Mouse (Mus musculus) midbrain, embryonic 10.5 days (tissue): ENCODE measurements around the gene Fam171a1. TPM values are rescaled to one million over a fixed set of nuclear protein-coding genes. Genes with fewer than 3 reads are reported as not detected.
"Not testable (repeated sequence)": the region's sequence is repeated elsewhere in the genome, so short reads cannot be mapped to it uniquely, and the experiment has no call there.

Experiments used
- DNase-seq: peaks from one replicate; pipeline ENCODE4 v3.0.0-alpha.2; 2017; ENCODE audit warnings: low spot score
- H3K27ac ChIP-seq: fragments of 300-500 bp; sonication (generic); replicated peaks from 2 replicates; pipeline ENCODE4 v1.5.1; 2016; ENCODE audit warnings: mild to moderate bottlenecking
- H3K27me3 ChIP-seq: fragments of 300-500 bp; sonication (generic); 2 replicates; pipeline ENCODE4 v1.6.1; 2016; ENCODE audit warnings: low read depth, mild to moderate bottlenecking; ENCODE audit not compliant: poor library complexity, severe bottlenecking
- H3K36me3 ChIP-seq: fragments of 300-500 bp; sonication (generic); 2 replicates; pipeline ENCODE4 v1.6.1; 2016; ENCODE audit warnings: mild to moderate bottlenecking, moderate library complexity
- H3K4me1 ChIP-seq: fragments of 300-500 bp; sonication (generic); 2 replicates; pipeline ENCODE4 v1.6.1; 2016
- H3K4me3 ChIP-seq: fragments of 300-500 bp; sonication (generic); 2 replicates; pipeline ENCODE4 v1.5.1; 2016; ENCODE audit warnings: mild to moderate bottlenecking, moderate library complexity
- H3K9me3 ChIP-seq: fragments of 300-500 bp; sonication (generic); replicated peaks from 2 replicates; pipeline ENCODE4 v1.6.1; 2016; ENCODE audit warnings: mild to moderate bottlenecking
- WGBS: fragments of 180-500 bp; shearing (Covaris S2); methylation state at CpG from one replicate; pipeline ENCODE4 v1.1.7; 2016; 5-methylcytosine and 5-hydroxymethylcytosine counted together
- polyA plus RNA-seq: library from polyadenylated mRNA; unstranded; fragments of >200 nt; fragmentation: Nextera tagmentation; extraction: Ambion mirVana; gene quantifications from 2 replicates; pipeline ENCODE4 v1.2.1, GENCODE M21; 2016

Gene Fam171a1
- polyA plus RNA-seq, 1 experiment from 2014 or later, result 38.7 TPM

GRCm38 (mm10) chr2:3161578-3161977 is 47.6 kb downstream of the Fam171a1 start:
- H3K4me3 ChIP-seq, result no peak overlapping the region
- WGBS, result 76% methylated on average over 1 of the region's 1 CpGs
- H3K9me3 ChIP-seq, result no peaks in the 10 kb centered on the region
- DNase-seq, result no peak
- H3K27ac ChIP-seq, result no peak overlapping the region
- no peaks in the 10 kb centered on the region for H3K36me3 ChIP-seq
- H3K27me3 ChIP-seq, result no peaks in the 10 kb centered on the region
- peaks cover 23% of the 10 kb centered on the region for H3K4me1 ChIP-seq

GRCm38 (mm10) chr2:3163501-3164076 is 49.6 kb downstream of the Fam171a1 start:
- no peaks in the 10 kb centered on the region for H3K36me3 ChIP-seq
- H3K4me3 ChIP-seq, result no peak overlapping the region
- no peak for DNase-seq
- H3K27me3 ChIP-seq, result no peaks in the 10 kb centered on the region
- no peak overlapping the region for H3K27ac ChIP-seq
- H3K9me3 ChIP-seq, result no peaks in the 10 kb centered on the region
- peaks cover 26% of the 10 kb centered on the region for H3K4me1 ChIP-seq
- 96% methylated on average over 9 of the region's 9 CpGs for WGBS

DNA sequence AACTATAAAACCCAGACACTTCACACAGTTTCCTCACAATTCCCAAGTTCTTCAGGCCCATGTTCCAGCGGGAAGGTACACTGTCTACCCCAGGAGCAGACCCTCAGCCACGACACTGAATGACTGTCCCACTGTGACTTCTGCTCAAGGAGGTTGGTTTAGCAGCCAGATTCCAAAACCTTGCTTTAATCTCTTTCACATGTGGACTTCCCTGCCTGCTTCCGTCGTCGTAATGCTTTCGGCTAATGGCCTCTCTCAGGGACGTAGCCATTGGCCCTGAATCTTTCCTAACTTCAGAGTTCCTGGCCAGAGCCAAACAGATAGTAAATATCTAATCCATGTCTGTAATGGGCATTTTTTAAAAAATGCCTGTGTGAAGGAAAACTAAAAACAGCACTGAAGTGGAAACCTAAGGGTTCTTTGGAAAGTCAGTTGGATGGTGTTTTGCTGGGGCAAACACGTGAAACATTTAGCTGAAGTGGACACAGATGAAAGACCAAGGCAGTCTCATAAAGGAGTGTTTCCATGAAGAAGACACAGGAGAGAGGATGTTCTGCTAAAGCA is 51.1 kb downstream of the Fam171a1 start:
- Histone ChIP-seq H3K4me3 (no peak overlapping the region), H3K27me3 (no peaks in the 10 kb centered on the region), H3K9me3 (no peaks in the 10 kb centered on the region), H3K27ac (no peak overlapping the region), H3K4me1 (peaks cover 28% of the 10 kb centered on the region), H3K36me3 (no peaks in the 10 kb centered on the region)
- DNase-seq, result no peak
- WGBS, result 82% methylated on average over 8 of the region's 8 CpGs

- H3K36me3 ChIP-seq, result no peaks in the 10 kb centered on the region
- peaks cover 24% of the 10 kb centered on the region for H3K4me1 ChIP-seq
- H3K9me3 ChIP-seq, result no peaks in the 10 kb centered on the region; the same call in 1 of the 2 replicates
- 82% methylated on average over 7 of the region's 7 CpGs for WGBS
- H3K27me3 ChIP-seq, result no peaks in the 10 kb centered on the region
- no peak overlapping the region for H3K4me3 ChIP-seq
- no peak for DNase-seq
- H3K27ac ChIP-seq, result no peak overlapping the region; the same call in 1 of the 2 replicates
Measured at GRCm38 (mm10) chr2:3165890-3166605, 52.0 kb downstream of the Fam171a1 start.

- Histone ChIP-seq H3K27me3 (no peaks in the 10 kb centered on the region), H3K27ac (no peak overlapping the region), H3K4me3 (no peak overlapping the region), H3K36me3 (no peaks in the 10 kb centered on the region), H3K9me3 (no peaks in the 10 kb centered on the region; the same call in 1 of the 2 replicates), H3K4me1 (peaks cover 24% of the 10 kb centered on the region)
- no peak for DNase-seq
- 93% methylated on average over 14 of the region's 14 CpGs for WGBS
Measured at GRCm38 (mm10) chr2:3168719-3169402, 54.8 kb downstream of the Fam171a1 start.

DNA sequence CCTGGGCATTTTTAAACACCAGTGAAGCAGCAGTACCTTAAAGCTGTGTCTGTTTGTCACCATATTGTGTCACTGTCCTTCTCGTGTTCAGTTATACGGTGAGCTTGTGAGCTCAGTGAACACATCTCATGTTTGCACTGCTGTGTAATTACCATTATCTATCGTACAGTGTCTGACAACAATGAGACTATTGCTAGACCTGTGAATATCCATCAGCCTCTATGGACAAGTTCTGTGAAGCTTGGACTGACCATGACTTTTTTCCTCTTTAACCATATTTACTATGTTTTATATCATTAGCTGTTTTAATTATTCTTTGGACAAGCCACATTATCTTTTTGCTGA is 55.4 kb downstream of the Fam171a1 start:
- Histone ChIP-seq H3K36me3 (no peaks in the 10 kb centered on the region), H3K27ac (no peak overlapping the region), H3K4me3 (no peak overlapping the region), H3K4me1 (peaks cover 21% of the 10 kb centered on the region), H3K27me3 (no peaks in the 10 kb centered on the region), H3K9me3 (no peaks in the 10 kb centered on the region; the same call in 1 of the 2 replicates)
- no peak for DNase-seq
- WGBS, result 89% methylated on average over 3 of the region's 3 CpGs

DNA sequence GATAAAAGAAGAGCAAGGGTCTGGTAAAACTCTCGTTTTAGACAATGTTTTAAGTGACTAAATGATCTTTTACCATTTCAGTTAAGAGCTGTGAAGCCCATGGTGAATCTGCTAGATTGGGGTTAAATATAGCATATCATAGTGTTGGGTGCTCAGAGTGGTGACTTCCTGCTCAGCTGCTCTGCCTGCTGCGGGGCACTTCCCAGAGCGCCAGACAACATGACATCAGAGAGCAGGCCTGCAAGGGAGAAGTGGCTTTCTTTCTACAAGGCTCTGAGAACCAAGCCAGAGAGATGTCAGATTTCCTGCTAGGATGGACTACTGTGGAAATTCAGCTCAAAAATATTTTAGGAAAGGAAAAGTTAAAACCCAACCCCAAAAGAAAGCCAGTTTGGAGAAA is 57.8 kb downstream of the Fam171a1 start:
- H3K9me3 ChIP-seq, result no peaks in the 10 kb centered on the region; the same call in 1 of the 2 replicates
- no peaks in the 10 kb centered on the region for H3K36me3 ChIP-seq
- no peak overlapping the region for H3K4me3 ChIP-seq
- DNase-seq, result no peak
- WGBS, result 79% methylated on average over 3 of the region's 3 CpGs
- H3K27me3 ChIP-seq, result no peaks in the 10 kb centered on the region
- peaks cover 7% of the 10 kb centered on the region; the same call in 1 of the 2 replicates for H3K4me1 ChIP-seq
- no peak overlapping the region for H3K27ac ChIP-seq

DNA sequence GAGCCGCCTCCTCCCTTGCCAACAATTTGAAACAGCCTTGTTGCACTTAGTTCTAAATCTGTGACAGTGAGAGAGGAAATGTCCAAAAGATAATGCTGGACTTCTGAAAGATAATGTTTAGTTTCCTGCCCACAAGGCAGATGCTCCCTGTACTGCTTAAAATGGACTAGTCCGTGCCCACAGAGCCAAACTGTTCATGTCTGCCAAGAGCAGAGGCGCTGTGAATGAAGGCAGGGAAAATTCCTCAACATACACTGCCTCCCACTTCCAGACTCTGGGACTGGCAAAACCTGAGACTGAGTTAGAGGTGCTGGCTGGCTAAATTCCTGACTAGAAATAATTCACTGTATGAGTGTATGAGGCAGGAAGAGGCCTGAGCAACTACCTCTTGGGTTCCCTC is 58.6 kb downstream of the Fam171a1 start:
- WGBS, result 92% methylated on average over 3 of the region's 3 CpGs
- Histone ChIP-seq H3K9me3 (no peaks in the 10 kb centered on the region; the same call in 1 of the 2 replicates), H3K27ac (no peak overlapping the region), H3K36me3 (no peaks in the 10 kb centered on the region), H3K27me3 (no peaks in the 10 kb centered on the region), H3K4me3 (no peak overlapping the region), H3K4me1 (peaks cover 3% of the 10 kb centered on the region; the same call in 1 of the 2 replicates)
- no peak for DNase-seq

DNA sequence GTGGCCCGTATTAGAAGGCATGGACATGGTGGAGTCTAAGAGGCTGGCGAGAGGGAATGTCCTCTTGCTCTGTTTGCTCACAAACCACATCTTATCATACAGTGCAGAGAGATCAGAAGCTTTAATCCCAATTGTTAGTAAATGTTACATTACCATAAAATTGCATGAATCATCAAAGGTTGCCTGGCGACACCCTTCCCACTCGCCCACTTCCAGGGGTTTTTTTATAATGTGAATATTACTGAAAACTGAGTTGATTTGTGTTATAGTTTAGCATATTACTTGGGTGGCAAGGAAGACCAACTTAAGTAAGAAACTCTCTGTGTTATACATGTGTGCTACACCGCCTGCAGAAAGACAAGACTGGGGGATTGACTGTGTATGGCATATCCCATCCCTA is 60.9 kb downstream of the Fam171a1 start:
- Histone ChIP-seq H3K27me3 (no peaks in the 10 kb centered on the region), H3K9me3 (no peaks in the 10 kb centered on the region; the same call in 1 of the 2 replicates), H3K4me1 (no peaks in the 10 kb centered on the region), H3K27ac (no peak overlapping the region), H3K36me3 (peaks cover 16% of the 10 kb centered on the region), H3K4me3 (no peak overlapping the region)
- DNase-seq, result no peak
- 95% methylated on average over 5 of the region's 5 CpGs for WGBS

DNA sequence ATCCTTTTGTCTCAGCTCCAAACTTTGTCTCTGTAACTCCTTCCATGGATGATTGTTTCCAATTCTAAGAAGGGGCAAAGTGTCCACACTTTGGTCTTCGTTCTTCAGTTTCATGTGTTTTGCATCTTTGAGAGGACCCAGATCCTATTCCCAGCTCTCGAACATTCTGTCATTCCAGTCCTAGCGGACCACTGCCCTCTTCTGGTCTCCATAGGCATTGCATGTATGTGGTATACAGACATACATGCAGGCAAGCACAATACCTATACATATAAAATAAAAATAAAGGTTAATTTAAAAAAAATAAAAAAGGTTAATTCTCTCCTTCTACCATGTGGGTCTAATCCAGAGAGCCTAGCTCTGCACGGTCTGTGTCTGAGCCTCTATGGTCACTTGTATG is 62.0 kb downstream of the Fam171a1 start:
- H3K9me3 ChIP-seq, H3K4me1 ChIP-seq, H3K4me3 ChIP-seq, H3K27ac ChIP-seq, DNase-seq, H3K27me3 ChIP-seq: not testable (repeated sequence)
- H3K36me3 ChIP-seq, result peaks cover 20% of the 10 kb centered on the region
- 89% methylated on average over 4 of the region's 4 CpGs for WGBS

- no peak overlapping the region for H3K27ac ChIP-seq
- no peak for DNase-seq
- H3K4me1 ChIP-seq, result peaks cover 4% of the 10 kb centered on the region
- H3K9me3 ChIP-seq, result no peaks in the 10 kb centered on the region
- WGBS, result 86% methylated on average over 3 of the region's 3 CpGs
- H3K27me3 ChIP-seq, result no peaks in the 10 kb centered on the region
- no peak overlapping the region for H3K4me3 ChIP-seq
- H3K36me3 ChIP-seq, result peaks cover 20% of the 10 kb centered on the region
Measured at GRCm38 (mm10) chr2:3176751-3177150, 62.7 kb downstream of the Fam171a1 start.

GRCm38 (mm10) chr2:3180550-3180949 is 66.5 kb downstream of the Fam171a1 start:
- Histone ChIP-seq H3K36me3 (peaks cover 25% of the 10 kb centered on the region), H3K4me3 (no peak overlapping the region), H3K27me3 (no peaks in the 10 kb centered on the region), H3K9me3 (no peaks in the 10 kb centered on the region), H3K4me1 (peaks cover 7% of the 10 kb centered on the region), H3K27ac (no peak overlapping the region)
- 88% methylated on average over 4 of the region's 4 CpGs for WGBS
- DNase-seq, result no peak

DNA sequence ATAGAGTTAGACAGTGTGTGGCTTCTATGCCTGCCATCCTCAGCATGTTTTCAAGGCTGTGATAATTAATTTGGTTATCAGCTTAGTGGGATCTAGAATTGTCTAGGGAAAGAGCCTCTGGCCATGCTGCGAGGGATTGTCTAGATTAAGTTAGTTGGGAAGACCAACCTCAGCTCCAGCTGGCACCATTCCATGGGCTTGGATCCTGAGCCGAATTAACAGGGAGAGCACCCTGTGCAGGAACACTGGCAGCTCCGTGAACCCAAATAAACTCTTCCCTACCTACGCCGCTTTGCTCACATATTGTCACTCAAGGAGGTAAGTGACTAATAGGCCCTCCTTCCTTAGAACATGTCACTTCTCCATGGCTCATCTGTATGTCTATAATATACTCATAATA is 69.6 kb downstream of the Fam171a1 start:
- 91% methylated on average over 5 of the region's 5 CpGs for WGBS
- no peak overlapping the region for H3K27ac ChIP-seq
- no peaks in the 10 kb centered on the region for H3K27me3 ChIP-seq
- peaks cover 7% of the 10 kb centered on the region for H3K4me1 ChIP-seq
- no peaks in the 10 kb centered on the region for H3K9me3 ChIP-seq
- DNase-seq, result no peak
- no peak overlapping the region for H3K4me3 ChIP-seq
- H3K36me3 ChIP-seq, result peaks cover 44% of the 10 kb centered on the region
